Mouse (Mus musculus) C2C12 (cell line): Measurements from ENCODE around the gene Dars2. TPM values are rescaled to one million over a fixed set of nuclear protein-coding genes. Genes with fewer than 3 reads are reported as not detected.

ENCODE experiments used
- H3K27me3 ChIP-seq: one replicate; pipeline ENCODE4 v1.6.1; 2011; ENCODE audit not compliant: control insufficient read depth, insufficient read depth, insufficient read length
- H3K36me3 ChIP-seq: one replicate; pipeline ENCODE4 v1.6.1; 2011; ENCODE audit not compliant: control insufficient read depth, insufficient read depth
- H3K4me3 ChIP-seq: one replicate; pipeline ENCODE4 v1.5.1; 2011; ENCODE audit warnings: mild to moderate bottlenecking, control low read depth; ENCODE audit not compliant: poor library complexity, insufficient read depth, severe bottlenecking
- H3K79me2 ChIP-seq: one replicate; pipeline ENCODE4 v1.6.1; 2011; ENCODE audit not compliant: control insufficient read depth, insufficient read depth
- H3K79me3 ChIP-seq: one replicate; pipeline ENCODE4 v1.6.1; 2011; ENCODE audit warnings: low read depth, control low read depth
- H3ac ChIP-seq: one replicate; pipeline ENCODE3; 2011; ENCODE audit warnings: low read depth; ENCODE audit not compliant: control insufficient read depth, insufficient read length
- CEBPB ChIP-seq: IDR thresholded peaks from one replicate; pipeline ENCODE4 v1.6.1; 2011; ENCODE audit warnings: low read depth, mild to moderate bottlenecking, control low read depth, moderate library complexity
- CTCF ChIP-seq: IDR thresholded peaks from one replicate; pipeline ENCODE4 v1.5.1; 2011; ENCODE audit not compliant: control insufficient read depth, insufficient read depth, insufficient read length
- FOSL1 ChIP-seq: IDR thresholded peaks from one replicate; pipeline ENCODE4 v1.8.0; 2011; ENCODE audit warnings: mild to moderate bottlenecking, low read length; ENCODE audit not compliant: poor library complexity, insufficient read depth, severe bottlenecking
- MAX ChIP-seq: IDR thresholded peaks from one replicate; pipeline ENCODE4 v1.6.1; 2011; ENCODE audit warnings: mild to moderate bottlenecking, control low read depth
- MYOD1 ChIP-seq: IDR thresholded peaks from one replicate; pipeline ENCODE4 v1.6.1; 2011; ENCODE audit warnings: low read depth; ENCODE audit not compliant: control insufficient read depth, insufficient read length
- MYOG ChIP-seq: IDR thresholded peaks from one replicate; pipeline ENCODE4 v1.6.1; 2011; ENCODE audit not compliant: control insufficient read depth, insufficient read length; ENCODE audit errors: extremely low read depth
- USF1 ChIP-seq: IDR thresholded peaks from one replicate; pipeline ENCODE4 v1.6.1; 2011; ENCODE audit warnings: low read depth, mild to moderate bottlenecking, control low read depth, moderate library complexity
- polyA plus RNA-seq: library from polyadenylated mRNA; unstranded; fragments of >200 nt; fragmentation: generic; extraction: Trizol; gene quantifications from one replicate; pipeline ENCODE4 v1.2.1, GENCODE M21; 2012; ENCODE audit warnings: missing spikeins

The Dars2 gene
- polyA plus RNA-seq, 1 experiment = 16.8 TPM

DNA sequence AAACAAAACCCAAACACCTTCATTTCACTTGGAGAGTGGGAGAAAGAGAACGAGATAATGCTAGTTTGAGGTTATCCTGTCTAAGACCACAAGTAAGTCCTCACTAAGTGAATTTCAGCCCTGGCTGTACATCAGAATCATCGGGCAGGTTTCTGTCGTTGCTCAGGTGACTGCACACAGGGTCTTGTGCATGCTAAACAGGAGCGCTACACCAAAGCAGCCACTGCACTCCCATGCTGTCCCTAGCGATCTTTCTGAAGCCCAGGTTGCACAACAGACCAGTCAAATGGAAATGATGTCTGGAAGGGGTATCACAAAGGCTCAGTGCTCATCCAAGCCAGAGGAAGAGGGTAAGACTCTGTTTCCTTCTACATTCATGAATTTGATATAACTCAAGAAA, 64.0 kb downstream of the Dars2 start:
- H3K27me3 ChIP-seq = no peaks in the 10 kb centered on the region
- H3ac ChIP-seq = no peak overlapping the region
- no peaks in the 10 kb centered on the region for H3K79me2 ChIP-seq
- no peaks in the 10 kb centered on the region for H3K79me3 ChIP-seq
- no peak overlapping the region for H3K4me3 ChIP-seq
- peaks cover 4% of the 10 kb centered on the region for H3K36me3 ChIP-seq
- TF ChIP-seq MYOD1 = no peak
- TF ChIP-seq FOSL1 = no peak
- no peak for TF ChIP-seq CTCF
- no peak for TF ChIP-seq MYOG
- no peak for TF ChIP-seq MAX
- TF ChIP-seq USF1 = no peak
- TF ChIP-seq CEBPB = no peak

DNA sequence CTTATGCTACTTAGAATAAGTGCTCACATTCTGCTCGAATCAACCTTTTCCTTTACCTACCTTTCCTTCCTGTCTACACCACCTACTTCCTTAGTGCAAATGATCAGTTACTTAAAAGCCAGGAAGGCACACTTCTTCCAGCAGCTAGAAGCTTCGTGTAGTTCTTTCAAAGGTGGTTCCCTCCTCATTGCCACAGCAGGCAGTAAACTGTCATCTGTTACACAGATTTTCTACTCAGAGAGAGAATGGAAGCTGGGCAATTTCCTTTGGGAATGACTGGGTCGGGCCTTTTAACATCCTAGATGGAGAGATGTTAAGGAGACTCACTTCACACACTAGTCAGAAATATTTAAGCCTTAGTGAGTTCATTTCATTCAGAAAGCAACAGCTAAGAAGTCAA, 64.9 kb downstream of the Dars2 start:
- Histone ChIP-seq H3K79me2 (no peaks in the 10 kb centered on the region), H3K27me3 (no peaks in the 10 kb centered on the region), H3K36me3 (peaks cover 4% of the 10 kb centered on the region), H3K79me3 (no peaks in the 10 kb centered on the region), H3K4me3 (no peak overlapping the region), H3ac (no peak overlapping the region)
- TF ChIP-seq MYOD1 (no peak), CTCF (no peak), CEBPB (no peak), FOSL1 (no peak), USF1 (no peak), MAX (no peak), MYOG (no peak)

- Histone ChIP-seq H3ac (no peak overlapping the region), H3K79me3 (no peaks in the 10 kb centered on the region), H3K4me3 (no peak overlapping the region), H3K36me3 (peaks cover 4% of the 10 kb centered on the region), H3K79me2 (no peaks in the 10 kb centered on the region), H3K27me3 (no peaks in the 10 kb centered on the region)
- TF ChIP-seq CTCF = no peak
- TF ChIP-seq MYOD1 = no peak
- no peak for TF ChIP-seq MAX
- no peak for TF ChIP-seq CEBPB
- TF ChIP-seq USF1 = no peak
- TF ChIP-seq MYOG = no peak
- no peak for TF ChIP-seq FOSL1
Observed at GRCm38 (mm10) chr1:161004942-161005341, 65.5 kb downstream of the Dars2 start.

DNA sequence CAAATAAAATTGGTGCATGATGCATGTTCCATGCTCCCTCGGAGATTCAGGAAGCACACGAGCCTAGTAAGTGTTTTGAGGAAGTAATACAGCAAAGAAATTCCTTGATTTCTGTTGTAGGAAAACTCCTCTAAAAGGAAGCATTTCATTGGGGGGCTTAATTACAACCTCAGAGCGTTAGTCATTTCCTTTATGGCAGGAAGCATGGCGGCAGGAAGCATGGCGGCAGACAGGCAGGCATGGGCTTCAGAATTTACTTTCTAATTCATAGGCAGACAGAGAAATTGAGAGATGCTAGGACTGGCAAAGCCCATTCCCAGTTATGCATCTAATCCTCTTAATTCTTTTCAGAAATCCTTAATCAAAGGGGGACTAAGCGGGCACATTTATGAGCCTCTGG, 76.6 kb downstream of the Dars2 start:
- H3K4me3 ChIP-seq = no peak overlapping the region
- no peaks in the 10 kb centered on the region for H3K36me3 ChIP-seq
- TF ChIP-seq MYOD1 (no peak), FOSL1 (no peak), MYOG (no peak), MAX (no peak), CEBPB (no peak)
- no peak overlapping the region for H3ac ChIP-seq
- no peaks in the 10 kb centered on the region for H3K79me2 ChIP-seq
- no peaks in the 10 kb centered on the region for H3K27me3 ChIP-seq
- no peaks in the 10 kb centered on the region for H3K79me3 ChIP-seq

Other genes starting within 250 kb of the Dars2 start
- 4.0 TPM for gene Rc3h1, start 164.2 kb downstream of the Dars2 start, polyA plus RNA-seq
- gene Serpinc1, start 92.1 kb downstream of the Dars2 start, polyA plus RNA-seq = 0.21 TPM
- 0.75 TPM for gene Zbtb37, start 35.8 kb downstream of the Dars2 start, polyA plus RNA-seq
- 7.9 TPM for gene Cenpl, start 55 bp upstream of the Dars2 start, polyA plus RNA-seq
- 7.5 TPM for gene Klhl20, start 60.9 kb upstream of the Dars2 start, polyA plus RNA-seq
- 0.05 TPM for gene Ankrd45, start 72.0 kb upstream of the Dars2 start, polyA plus RNA-seq
- gene Tex50, start 88.7 kb upstream of the Dars2 start, polyA plus RNA-seq = not detected
- 300 TPM for gene Prdx6, start 180.6 kb upstream of the Dars2 start, polyA plus RNA-seq